Mouse (Mus musculus): ENCODE results near the gene Nr2c2ap.

Gene Nr2c2ap

GRCm38 (mm10) chr8:70118726-70119700 lies 12.1 kb upstream of the Nr2c2ap start:
- peak; percentile 56 for DNase-seq (ENCODE audit: low spot score)

- peak; percentile 92 for DNase-seq (ENCODE audit: low spot score)
Observed at GRCm38 (mm10) chr8:70120667-70121066, 10.5 kb upstream of the Nr2c2ap start, which contains the start of gene Ncan. Ncan (minus strand) TSS chr8:70120873.

GRCm38 (mm10) chr8:70122863-70123262 lies 8.3 kb upstream of the Nr2c2ap start:
- DNase-seq (ENCODE audit: low spot score), result peak; percentile 43

GRCm38 (mm10) chr8:70124992-70125391 lies 6.1 kb upstream of the Nr2c2ap start:
- no peak for DNase-seq (ENCODE audit: low spot score)

- no peak for DNase-seq (ENCODE audit: low spot score)
Observed at GRCm38 (mm10) chr8:70128435-70128834, 2.7 kb upstream of the Nr2c2ap start.

GRCm38 (mm10) chr8:70129309-70129952 lies 1.7 kb upstream of the Nr2c2ap start:
- DNase-seq (ENCODE audit: low spot score), result no peak

GRCm38 (mm10) chr8:70130066-70130465 lies 1.1 kb upstream of the Nr2c2ap start:
- no peak for DNase-seq (ENCODE audit: low spot score)

GRCm38 (mm10) chr8:70134086-70134485 lies 3.0 kb downstream of the Nr2c2ap start:
- no peak for DNase-seq (ENCODE audit: low spot score)

GRCm38 (mm10) chr8:70134931-70135330 lies 3.8 kb downstream of the Nr2c2ap start:
- DNase-seq (ENCODE audit: low spot score), result no peak

- no peak for DNase-seq (ENCODE audit: low spot score)
Observed at GRCm38 (mm10) chr8:70136591-70136990, 5.5 kb downstream of the Nr2c2ap start.

GRCm38 (mm10) chr8:70137890-70138289 lies 6.8 kb downstream of the Nr2c2ap start:
- no peak for DNase-seq (ENCODE audit: low spot score)

GRCm38 (mm10) chr8:70139026-70139857 lies 8.1 kb downstream of the Nr2c2ap start, which contains the start of the genes Rfxank, Borcs8 and Mef2b:
Rfxank (minus strand) TSS chr8:70139154.
Borcs8 (plus strand) TSS chr8:70139499.
Mef2b (plus strand) TSS chr8:70139711.
- DNase-seq (ENCODE audit: low spot score), result peak; percentile 100

GRCm38 (mm10) chr8:70139981-70140380 lies 8.8 kb downstream of the Nr2c2ap start:
- no peak for DNase-seq (ENCODE audit: low spot score)

GRCm38 (mm10) chr8:70147678-70148607 lies 16.8 kb downstream of the Nr2c2ap start:
- no peak for DNase-seq (ENCODE audit: low spot score)

- no peak for DNase-seq (ENCODE audit: low spot score)
Observed at GRCm38 (mm10) chr8:70150158-70150557, 19.0 kb downstream of the Nr2c2ap start.

GRCm38 (mm10) chr8:70152537-70153257 lies 21.6 kb downstream of the Nr2c2ap start:
- peak; percentile 85 for DNase-seq (ENCODE audit: low spot score)

GRCm38 (mm10) chr8:70157240-70157800 lies 26.2 kb downstream of the Nr2c2ap start:
- DNase-seq (ENCODE audit: low spot score), result no peak

- DNase-seq (ENCODE audit: low spot score), result peak; percentile 89
Observed at GRCm38 (mm10) chr8:70158069-70158853, 27.1 kb downstream of the Nr2c2ap start.

GRCm38 (mm10) chr8:70159211-70159610 lies 28.1 kb downstream of the Nr2c2ap start:
- DNase-seq (ENCODE audit: low spot score), result no peak
